13 mouse cellular contexts compared by ENCODE assay signal in the genomic region with DNA sequence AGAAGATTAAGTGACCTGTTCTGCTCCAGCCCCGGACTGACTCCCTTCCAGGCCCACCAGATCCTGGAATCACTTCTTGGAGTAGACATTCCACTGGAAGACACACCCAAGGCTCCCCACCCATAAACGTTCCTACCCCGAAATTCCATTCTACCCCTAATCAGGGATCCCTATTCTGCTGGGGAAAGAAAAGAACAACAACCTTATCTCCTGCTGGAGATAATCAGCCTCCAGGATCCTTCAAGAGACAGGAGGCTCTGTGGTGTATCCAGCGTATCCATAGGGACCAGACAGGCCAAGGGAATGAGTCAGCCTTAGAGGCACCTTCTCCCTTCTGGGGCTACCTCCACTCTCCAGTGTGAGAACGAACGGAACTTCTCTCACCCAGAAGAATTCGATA. TPM values are rescaled to one million over a fixed set of nuclear protein-coding genes. Genes with fewer than 3 reads are reported as not detected.
DNase-seq lines count a peak whose midpoint lies in the region.
"Had no signal": no experiment of that assay in that cellular context is flagged by ENCODE, and none has a peak within 500 bp of the region (broad histone marks: within the 10 kb centered on the region; RNA-seq: fewer than 3 reads in every experiment).

No protein-coding gene starts in this region.

- no peaks in the 10 kb centered on the region for H3K9me3 ChIP-seq in heart, embryonic 10.5 days
- H3K9me3 ChIP-seq: midbrain, embryonic 15.5 days; neural tube, embryonic 12.5 days had no signal

- H3K4me3 ChIP-seq in heart, embryonic 10.5 days = no peak overlapping the region
- H3K4me3 ChIP-seq: midbrain, embryonic 15.5 days; neural tube, embryonic 12.5 days had no signal

- H3K27me3 ChIP-seq in heart, embryonic 10.5 days (ENCODE audit: insufficient read depth, poor library complexity, severe bottlenecking) = no peaks in the 10 kb centered on the region
- H3K27me3 ChIP-seq: midbrain, embryonic 15.5 days; neural tube, embryonic 12.5 days had no signal

- H3K27ac ChIP-seq in heart, embryonic 10.5 days = peak overlapping the region; percentile 42
- H3K27ac ChIP-seq: macrophage; midbrain, embryonic 15.5 days; neural tube, embryonic 12.5 days had no signal

- 15% methylated on average over 7 of the region's 7 CpGs for WGBS in heart, embryonic 10.5 days

- intact Hi-C loops in heart, postnatal 36 days (cut with DNase I) = no loop called here

- no peak for DNase-seq in heart, embryonic 10.5 days (ENCODE audit: low spot score)
- DNase-seq in heart, postnatal 36 days = no peak
- DNase-seq in 3T3-L1 (ENCODE audit: low read depth, low spot score) (peak; percentile 78), R1 (ENCODE audit: low read depth, low spot score) (peak; percentile 93)
- peak; percentile 31 for DNase-seq in lung, postnatal 25 days (ENCODE audit: low spot score)
- no peak for DNase-seq in thymus, postnatal 14 days
- no peak for DNase-seq in cerebellum, postnatal 36 days
- DNase-seq: embryo, embryonic 11 days; kidney, adult 11 months; kidney, postnatal 4 days had no signal

- peaks cover 49% of the 10 kb centered on the region for H3K4me1 ChIP-seq in heart, embryonic 10.5 days
- H3K4me1 ChIP-seq: midbrain, embryonic 15.5 days had no signal

- no peaks in the 10 kb centered on the region for H3K36me3 ChIP-seq in heart, embryonic 10.5 days
- H3K36me3 ChIP-seq: midbrain, embryonic 15.5 days; neural tube, embryonic 12.5 days had no signal

RNA-seq across cellular contexts. Expression of gene Cobll1, which starts 47.8 kb away (rescaled TPM):
- 9.8 and 13.9 TPM in 2 replicates for polyA plus RNA-seq in heart, embryonic 10.5 days (2016; fragmentation: Nextera tagmentation; extraction: Ambion mirVana)
- 10 to 100 TPM; 66.8 to 78.2 TPM for total RNA-seq in heart, postnatal 36 days (2021)

Comparison
In these comparisons a context has a peak if more than half of its experiments do, and no peak if none do; other contexts are left out.
1. DNase-seq: peak in 3T3-L1 (single experiment), R1 (single experiment) and lung, postnatal 25 days (single experiment); none in heart, embryonic 10.5 days (single experiment), heart, postnatal 36 days (0 of 2), thymus, postnatal 14 days (single experiment) and cerebellum, postnatal 36 days (0 of 2).